Mouse (Mus musculus) myocyte (in vitro differentiated cells): ENCODE data around the gene Cdkn2b. TPM values are rescaled to one million over a fixed set of nuclear protein-coding genes. Genes with fewer than 3 reads are reported as not detected.

Experiments used
- H3K27me3 ChIP-seq: one replicate; pipeline ENCODE4 v1.6.1; 2011; ENCODE audit not compliant: control insufficient read depth, insufficient read depth, insufficient read length
- H3K36me3 ChIP-seq: one replicate; pipeline ENCODE4 v1.6.1; 2011; ENCODE audit not compliant: control insufficient read depth, insufficient read depth
- H3K4me2 ChIP-seq: one replicate; pipeline ENCODE4 v1.6.1; 2011; ENCODE audit warnings: low read depth, control low read depth
- H3K4me3 ChIP-seq: one replicate; pipeline ENCODE4 v1.5.1; 2011; ENCODE audit warnings: mild to moderate bottlenecking, control low read depth, moderate library complexity
- H3K79me2 ChIP-seq: one replicate; pipeline ENCODE4 v1.6.1; 2011; ENCODE audit not compliant: control insufficient read depth, insufficient read depth
- H3ac ChIP-seq: one replicate; pipeline ENCODE4 v1.6.1; 2011; ENCODE audit not compliant: control insufficient read depth, insufficient read length
- CEBPB ChIP-seq: IDR thresholded peaks from 2 replicates; pipeline ENCODE4 v1.6.1; 2011; ENCODE audit warnings: mild to moderate bottlenecking, moderate library complexity; ENCODE audit not compliant: poor library complexity, insufficient read depth, severe bottlenecking
- E2F4 ChIP-seq: IDR thresholded peaks from one replicate; pipeline ENCODE4 v1.6.1; 2011; ENCODE audit warnings: mild to moderate bottlenecking, control low read depth, moderate library complexity; ENCODE audit not compliant: insufficient read depth
- MAX ChIP-seq: IDR thresholded peaks from one replicate; pipeline ENCODE4 v1.6.1; 2011; ENCODE audit warnings: low read depth, mild to moderate bottlenecking, control low read depth
- MYOD1 ChIP-seq, 3 experiments: IDR thresholded peaks; one replicate each; pipeline ENCODE4 v1.6.1; 2011; ENCODE audit warnings: control low read depth in 2 of 3, low read depth in 2 of 3, mild to moderate bottlenecking in 2 of 3, moderate library complexity in 1 of 3; ENCODE audit not compliant: insufficient read length in 2 of 3, control insufficient read depth in 1 of 3
- MYOG ChIP-seq, 3 experiments: IDR thresholded peaks; one replicate each; pipeline ENCODE4 v1.6.1; 2011; ENCODE audit warnings: control low read depth in 2 of 3, low read depth in 2 of 3, mild to moderate bottlenecking in 2 of 3; ENCODE audit not compliant: insufficient read length in 2 of 3, control insufficient read depth in 1 of 3, insufficient read depth in 1 of 3
- POLR2A ChIP-seq: IDR thresholded peaks from one replicate; pipeline ENCODE4 v1.6.1; 2011; ENCODE audit warnings: low read depth, mild to moderate bottlenecking, control low read depth, moderate library complexity; ENCODE audit not compliant: insufficient read length
- POLR2AphosphoS2 ChIP-seq: IDR thresholded peaks from one replicate; pipeline ENCODE4 v1.6.1; 2011; ENCODE audit warnings: low read depth, control low read depth; ENCODE audit not compliant: insufficient read length
- REST ChIP-seq: IDR thresholded peaks from one replicate; pipeline ENCODE4 v1.6.1; 2011; ENCODE audit warnings: mild to moderate bottlenecking, control low read depth, moderate library complexity; ENCODE audit not compliant: insufficient read depth, insufficient read length
- SRF ChIP-seq: IDR thresholded peaks from one replicate; pipeline ENCODE4 v1.6.1; 2011; ENCODE audit warnings: low read depth; ENCODE audit not compliant: control insufficient read depth, insufficient read length
- TCF12 ChIP-seq: IDR thresholded peaks from one replicate; pipeline ENCODE4 v1.6.1; 2011; ENCODE audit warnings: mild to moderate bottlenecking, control low read depth; ENCODE audit not compliant: poor library complexity, insufficient read depth, severe bottlenecking
- TCF3 ChIP-seq: IDR thresholded peaks from one replicate; pipeline ENCODE4 v1.6.1; 2011; ENCODE audit warnings: low read depth, control low read depth; ENCODE audit not compliant: insufficient read length
- USF1 ChIP-seq: IDR thresholded peaks from one replicate; pipeline ENCODE4 v1.6.1; 2011; ENCODE audit warnings: low read depth, mild to moderate bottlenecking, control low read depth, moderate library complexity
- polyA plus RNA-seq: library from polyadenylated mRNA; unstranded; fragments of >200 nt; fragmentation: generic; extraction: Trizol; gene quantifications from one replicate; pipeline ENCODE4 v1.2.1, GENCODE M21; 2012; ENCODE audit warnings: missing spikeins

The Cdkn2b gene
- polyA plus RNA-seq, 1 experiment = not detected

DNA sequence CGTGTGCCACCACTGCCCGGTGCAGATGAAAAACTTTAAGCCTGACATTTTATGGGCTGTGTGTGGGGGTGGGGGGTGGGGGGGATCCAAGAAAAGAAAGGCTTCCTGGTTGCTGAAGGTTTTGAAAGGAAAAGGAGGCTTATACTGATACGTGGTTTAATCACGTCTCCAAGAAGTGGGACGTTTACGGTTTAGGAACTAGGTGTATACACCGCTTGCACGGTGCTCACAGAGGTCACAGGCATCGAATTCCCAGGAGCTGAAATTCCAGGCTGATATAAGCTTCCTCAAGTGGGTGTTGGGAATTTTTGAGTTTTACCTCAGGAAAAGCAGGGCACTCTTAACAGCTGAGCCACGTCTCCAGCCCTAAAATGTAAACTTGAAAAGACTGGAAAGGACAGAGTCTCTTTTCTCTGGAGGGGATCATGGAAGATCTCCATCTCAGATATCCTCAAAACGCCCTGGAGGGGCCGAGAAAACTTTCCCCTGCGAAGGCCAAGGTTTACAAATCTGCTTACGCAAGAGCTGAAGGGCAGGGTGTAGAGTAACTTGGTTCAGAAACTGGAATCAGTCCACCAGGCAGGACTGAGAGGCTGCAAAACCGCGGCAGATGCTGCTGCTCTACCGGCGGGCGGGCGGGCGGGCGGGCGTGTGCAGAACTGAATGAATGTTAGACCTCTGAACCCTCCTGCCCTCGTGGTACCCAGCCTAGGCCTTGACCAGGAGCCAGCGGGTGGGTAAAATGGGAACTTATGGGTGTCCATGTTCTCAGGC is 34.8 kb downstream of the Cdkn2b start:
- H3K36me3 ChIP-seq = no peaks in the 10 kb centered on the region
- H3K27me3 ChIP-seq = no peaks in the 10 kb centered on the region
- H3K79me2 ChIP-seq = no peaks in the 10 kb centered on the region
- H3ac ChIP-seq = no peak overlapping the region
- no peak overlapping the region for H3K4me2 ChIP-seq
- TF ChIP-seq POLR2AphosphoS2 = no peak
- no peak for TF ChIP-seq MYOG (IDR thresholded peaks at IDR 0.05; ENCODE audit: control insufficient read depth in 1 of 3, insufficient read depth in 1 of 3, insufficient read length in 2 of 3, low read depth in 2 of 3)
- TF ChIP-seq SRF = no peak
- TF ChIP-seq USF1 = no peak
- TF ChIP-seq REST = no peak
- H3K4me3 ChIP-seq = no peak overlapping the region

DNA sequence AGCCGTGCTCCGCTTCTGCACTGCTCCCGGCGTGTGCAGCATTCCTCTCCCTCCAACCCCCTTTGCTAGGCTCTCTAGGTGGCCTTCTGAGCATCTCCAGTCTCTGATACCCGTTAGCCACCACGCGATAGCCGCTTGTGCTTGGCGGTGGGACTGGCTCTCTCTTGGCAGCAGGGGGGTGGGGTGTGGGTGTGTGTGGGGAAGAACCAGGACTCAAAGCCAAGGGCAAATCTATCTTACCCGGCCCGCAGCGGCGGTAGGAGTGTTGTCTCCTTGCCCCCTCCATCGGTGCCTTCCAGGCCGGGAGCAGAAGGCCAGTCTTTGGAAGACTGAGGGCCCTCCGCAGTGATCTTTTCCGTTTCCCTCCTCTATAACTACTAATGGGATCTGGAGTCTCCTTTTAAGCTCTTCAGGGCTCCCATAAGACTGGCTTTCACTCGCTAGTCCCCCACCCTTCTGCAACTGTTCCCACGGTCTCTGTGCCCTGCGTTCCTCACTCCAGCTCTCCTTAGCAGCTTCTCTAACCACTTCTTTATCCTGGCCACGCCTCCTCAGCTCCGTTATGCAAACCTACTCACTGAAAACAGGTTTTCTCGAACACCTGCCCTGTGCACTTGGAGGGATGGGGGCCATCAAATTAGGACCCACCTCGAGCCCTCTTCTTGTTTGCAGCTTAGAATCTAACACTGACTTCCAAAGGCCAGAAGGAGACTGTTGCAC is 35.9 kb downstream of the Cdkn2b start:
- no peak overlapping the region for H3K4me3 ChIP-seq
- H3K27me3 ChIP-seq = no peaks in the 10 kb centered on the region
- no peak for TF ChIP-seq MYOG (IDR thresholded peaks at IDR 0.05; ENCODE audit: control insufficient read depth in 1 of 3, insufficient read depth in 1 of 3, insufficient read length in 2 of 3, low read depth in 2 of 3)
- H3ac ChIP-seq = no peak overlapping the region
- H3K79me2 ChIP-seq = no peaks in the 10 kb centered on the region
- H3K36me3 ChIP-seq = no peaks in the 10 kb centered on the region
- H3K4me2 ChIP-seq = no peak overlapping the region

DNA sequence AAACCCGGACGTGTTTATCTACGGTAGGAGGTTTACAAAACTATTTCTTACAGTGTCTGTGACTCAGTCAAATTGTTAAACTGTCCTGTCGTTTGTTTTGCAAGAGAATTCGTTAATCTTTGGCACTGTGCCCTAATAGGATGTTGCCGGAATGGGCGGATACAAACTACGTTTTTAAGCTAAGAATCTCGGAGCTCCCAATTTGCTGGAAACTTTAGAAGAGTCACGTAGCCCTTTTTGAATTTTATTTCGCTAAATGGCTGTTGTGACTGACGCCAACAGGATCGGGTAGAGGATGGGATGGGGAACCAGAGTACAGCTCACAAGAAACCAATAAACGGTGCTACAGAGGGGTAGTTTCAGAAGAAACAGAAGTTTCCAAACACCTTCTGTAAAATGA is 36.8 kb downstream of the Cdkn2b start:
- no peak overlapping the region for H3K4me2 ChIP-seq
- H3K27me3 ChIP-seq = no peaks in the 10 kb centered on the region
- TF ChIP-seq POLR2AphosphoS2 = no peak
- TF ChIP-seq SRF = no peak
- TF ChIP-seq POLR2A = no peak
- TF ChIP-seq MYOD1 (IDR thresholded peaks at IDR 0.05; ENCODE audit: control insufficient read depth in 1 of 3, insufficient read length in 2 of 3, low read depth in 2 of 3) = no peak

DNA sequence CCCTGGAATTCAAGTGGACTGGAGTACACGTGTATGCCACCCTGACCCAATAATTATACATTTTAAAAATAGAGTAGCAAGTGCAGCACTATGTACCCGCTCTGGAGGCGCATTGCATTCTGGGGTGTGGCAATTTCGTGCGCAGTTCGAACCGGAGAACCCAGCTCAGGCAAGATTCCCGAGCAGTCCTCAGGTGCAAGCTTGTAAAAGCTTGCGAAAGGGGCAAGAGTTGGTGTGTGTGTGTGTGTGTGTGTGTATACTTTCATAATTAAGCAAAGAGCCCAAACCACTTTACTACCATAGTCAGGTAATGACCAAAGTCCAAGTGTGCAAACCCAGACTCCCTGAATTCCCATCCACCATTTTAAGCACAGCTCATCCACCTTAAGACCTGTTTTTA is 37.3 kb downstream of the Cdkn2b start:
- Histone ChIP-seq H3ac (no peak overlapping the region), H3K27me3 (no peaks in the 10 kb centered on the region), H3K4me3 (no peak overlapping the region), H3K79me2 (no peaks in the 10 kb centered on the region), H3K36me3 (no peaks in the 10 kb centered on the region), H3K4me2 (no peak overlapping the region)
- TF ChIP-seq TCF12 (no peak), MAX (no peak), REST (no peak), POLR2AphosphoS2 (no peak), MYOG (IDR thresholded peaks at IDR 0.05; ENCODE audit: control insufficient read depth in 1 of 3, insufficient read depth in 1 of 3, insufficient read length in 2 of 3, low read depth in 2 of 3) (no peak), SRF (no peak), TCF3 (no peak), CEBPB (no peak), USF1 (no peak), POLR2A (no peak), MYOD1 (IDR thresholded peaks at IDR 0.05; ENCODE audit: control insufficient read depth in 1 of 3, insufficient read length in 2 of 3, low read depth in 2 of 3) (no peak), E2F4 (no peak)

More for the DNA sequence above, 36.8 kb downstream of the Cdkn2b start:
- Histone ChIP-seq H3K4me3 (no peak overlapping the region), H3K36me3 (no peaks in the 10 kb centered on the region), H3ac (no peak overlapping the region), H3K79me2 (no peaks in the 10 kb centered on the region)

DNA sequence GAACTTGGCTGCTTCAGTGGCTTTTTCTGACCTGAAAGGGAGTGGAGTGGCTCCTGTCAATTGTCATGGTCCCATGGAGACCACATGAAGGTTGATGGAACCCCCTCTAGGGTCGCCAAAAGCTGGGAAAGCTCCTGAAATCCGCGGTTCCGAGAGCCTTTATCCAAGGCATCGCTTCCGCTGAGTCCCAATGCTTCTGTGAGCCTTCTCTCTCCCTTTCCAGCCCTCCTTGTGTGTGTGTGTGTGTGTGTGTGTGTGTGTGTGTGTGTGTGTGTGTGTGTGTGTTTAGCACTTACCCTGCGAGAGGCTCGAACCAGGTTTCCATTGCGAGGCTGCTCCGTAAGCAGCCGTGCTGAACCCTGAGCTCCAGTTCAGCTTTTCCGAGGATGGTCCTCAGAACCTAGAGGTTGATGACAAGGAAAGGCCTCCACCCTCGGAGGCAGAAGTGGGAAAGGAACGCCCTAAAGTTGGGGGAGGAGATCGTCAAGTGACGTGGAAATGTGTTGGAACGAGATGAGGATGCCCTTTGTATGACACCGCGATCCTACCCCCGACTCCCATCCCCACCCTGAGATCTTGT is 37.8 kb downstream of the Cdkn2b start:
- no peak overlapping the region for H3K4me3 ChIP-seq
- H3K79me2 ChIP-seq = no peaks in the 10 kb centered on the region
- H3ac ChIP-seq = no peak overlapping the region
- H3K4me2 ChIP-seq = no peak overlapping the region
- H3K36me3 ChIP-seq = no peaks in the 10 kb centered on the region
- no peaks in the 10 kb centered on the region for H3K27me3 ChIP-seq
- no peak for TF ChIP-seq TCF12
- no peak for TF ChIP-seq MYOG (IDR thresholded peaks at IDR 0.05; ENCODE audit: control insufficient read depth in 1 of 3, insufficient read depth in 1 of 3, insufficient read length in 2 of 3, low read depth in 2 of 3)
- no peak for TF ChIP-seq CEBPB
- TF ChIP-seq TCF3 = no peak
- no peak for TF ChIP-seq USF1
- no peak for TF ChIP-seq POLR2AphosphoS2
- TF ChIP-seq REST = no peak
- no peak for TF ChIP-seq SRF
- TF ChIP-seq POLR2A = no peak
- TF ChIP-seq MYOD1 (IDR thresholded peaks at IDR 0.05; ENCODE audit: control insufficient read depth in 1 of 3, insufficient read length in 2 of 3, low read depth in 2 of 3) = no peak
- no peak for TF ChIP-seq E2F4
